Mouse (Mus musculus) midbrain, embryonic 12.5 days (tissue): ENCODE results near the gene Dnal1. TPM values are rescaled to one million over a fixed set of nuclear protein-coding genes. Genes with fewer than 3 reads are reported as not detected.

Experiments
- ATAC-seq: fragments of 200-750 bp; cut with Nextera tagmentation; 2 replicates; pipeline ENCODE4 v1.8.0; 2017; ENCODE audit warnings: low read depth, moderate TSS enrichment, moderate library complexity; ENCODE audit not compliant: low FRiP score
- H3K27ac ChIP-seq: fragments of 300-500 bp; sonication (generic); replicated peaks from 2 replicates; pipeline ENCODE4 v1.5.1; 2016; ENCODE audit warnings: mild to moderate bottlenecking
- H3K27me3 ChIP-seq: fragments of 300-500 bp; sonication (generic); 2 replicates; pipeline ENCODE4 v1.6.1; 2016; ENCODE audit warnings: mild to moderate bottlenecking
- H3K36me3 ChIP-seq: fragments of 300-500 bp; sonication (generic); 2 replicates; pipeline ENCODE4 v1.6.1; 2016
- H3K4me1 ChIP-seq: fragments of 300-500 bp; sonication (generic); 2 replicates; pipeline ENCODE4 v1.6.1; 2016
- H3K4me2 ChIP-seq: fragments of 300-500 bp; sonication (generic); replicated peaks from 2 replicates; pipeline ENCODE4 v1.6.1; 2016; ENCODE audit warnings: mild to moderate bottlenecking, moderate library complexity
- H3K4me3 ChIP-seq: fragments of 300-500 bp; sonication (generic); 2 replicates; pipeline ENCODE4 v1.5.1; 2016; ENCODE audit warnings: mild to moderate bottlenecking
- H3K9ac ChIP-seq: fragments of 300-500 bp; sonication (generic); replicated peaks from 2 replicates; pipeline ENCODE4 v1.6.1; 2016; ENCODE audit warnings: mild to moderate bottlenecking, moderate library complexity
- H3K9me3 ChIP-seq: fragments of 300-500 bp; sonication (generic); 2 replicates; pipeline ENCODE4 v1.6.1; 2016; ENCODE audit warnings: mild to moderate bottlenecking
- WGBS: fragments of 180-500 bp; shearing (Covaris S2); methylation state at CpG from one replicate; pipeline ENCODE4 v1.1.7; 2016; 5-methylcytosine and 5-hydroxymethylcytosine counted together
- polyA plus RNA-seq: library from polyadenylated mRNA; unstranded; fragments of >200 nt; fragmentation: Nextera tagmentation; extraction: Ambion mirVana; gene quantifications from 2 replicates; pipeline ENCODE4 v1.2.1, GENCODE M21; 2016

The Dnal1 gene
- polyA plus RNA-seq, 1 experiment from 2014 or later, result 7.4 TPM

DNA sequence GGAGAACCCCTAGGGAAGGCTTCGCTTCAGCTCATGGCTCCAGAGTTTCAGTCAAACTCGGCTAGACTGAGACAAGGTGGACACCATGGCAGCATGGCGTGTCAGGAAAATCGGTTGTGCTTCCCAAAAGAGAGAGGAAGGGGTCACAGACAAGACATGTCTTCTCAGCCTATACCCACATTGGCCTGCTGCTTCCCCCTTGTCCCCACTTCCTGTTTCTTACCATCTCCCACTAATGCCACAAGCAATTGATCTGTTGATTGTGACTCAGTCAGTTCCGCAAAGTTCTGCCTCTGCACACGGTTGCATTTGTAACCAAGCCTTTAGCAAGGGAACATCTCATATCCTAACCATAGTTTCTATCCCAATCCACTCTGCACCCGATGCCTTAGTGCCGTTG lies 15.8 kb downstream of the Dnal1 start:
- no peak overlapping the region for H3K4me2 ChIP-seq
- H3K27ac ChIP-seq, result no peak overlapping the region
- H3K4me3 ChIP-seq, result no peak overlapping the region
- 90% methylated on average over 7 of the region's 8 CpGs for WGBS
- H3K9me3 ChIP-seq, result no peaks in the 10 kb centered on the region
- no peak overlapping the region for H3K9ac ChIP-seq
- ATAC-seq, result no peak
- H3K4me1 ChIP-seq, result no peaks in the 10 kb centered on the region
- peaks cover 42% of the 10 kb centered on the region for H3K36me3 ChIP-seq
- no peaks in the 10 kb centered on the region for H3K27me3 ChIP-seq

DNA sequence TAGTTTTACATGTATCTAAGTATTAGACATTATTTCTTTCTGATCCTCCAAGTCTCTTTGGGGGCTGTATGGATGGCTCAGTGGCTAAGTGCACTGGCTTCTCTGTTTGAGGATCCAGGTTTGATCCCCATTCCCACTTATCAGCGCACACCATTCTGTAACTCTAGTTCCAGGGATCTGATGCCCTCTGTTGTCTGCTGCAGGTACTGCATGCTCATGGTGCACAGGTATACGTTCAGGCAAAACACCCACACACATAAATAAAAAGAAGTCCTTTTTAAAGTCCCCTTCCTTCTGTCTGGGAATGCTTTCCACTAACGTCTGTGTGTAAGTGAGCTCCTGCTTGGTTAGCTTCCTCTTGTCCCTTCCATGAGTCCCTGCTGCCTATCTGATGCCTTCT lies 18.1 kb downstream of the Dnal1 start:
- WGBS, result 70% methylated on average over 3 of the region's 3 CpGs
- no peaks in the 10 kb centered on the region for H3K9me3 ChIP-seq
- no peak for ATAC-seq
- no peak overlapping the region for H3K9ac ChIP-seq
- no peak overlapping the region for H3K4me3 ChIP-seq
- H3K27ac ChIP-seq, result no peak overlapping the region
- no peaks in the 10 kb centered on the region for H3K4me1 ChIP-seq
- H3K36me3 ChIP-seq, result peaks cover 52% of the 10 kb centered on the region
- H3K4me2 ChIP-seq, result no peak overlapping the region
- H3K27me3 ChIP-seq, result no peaks in the 10 kb centered on the region

DNA sequence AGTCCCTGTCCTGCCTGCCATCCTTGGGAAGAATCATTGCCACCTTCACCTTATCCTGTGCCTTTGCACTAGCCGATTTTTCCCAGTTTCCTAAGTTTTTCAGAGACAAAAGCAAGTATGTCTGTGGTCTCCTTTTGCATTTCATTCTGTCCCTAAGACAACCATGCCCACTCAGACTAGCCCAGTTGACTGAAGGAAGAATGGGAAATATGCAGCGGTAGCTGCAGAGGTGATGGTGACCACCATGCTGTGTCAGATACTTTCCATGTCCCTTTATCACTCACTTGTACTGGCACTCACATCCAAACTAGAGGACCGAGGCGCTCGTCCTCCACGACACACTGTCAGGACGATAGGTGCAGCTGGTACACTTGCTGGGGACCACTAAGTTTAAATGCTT lies 23.0 kb downstream of the Dnal1 start:
- Histone ChIP-seq H3K9ac (no peak overlapping the region), H3K36me3 (peaks cover 35% of the 10 kb centered on the region), H3K27me3 (no peaks in the 10 kb centered on the region), H3K4me2 (no peak overlapping the region), H3K4me3 (no peak overlapping the region), H3K4me1 (no peaks in the 10 kb centered on the region), H3K9me3 (no peaks in the 10 kb centered on the region), H3K27ac (no peak overlapping the region)
- ATAC-seq, result no peak
- WGBS, result 90% methylated on average over 7 of the region's 7 CpGs

DNA sequence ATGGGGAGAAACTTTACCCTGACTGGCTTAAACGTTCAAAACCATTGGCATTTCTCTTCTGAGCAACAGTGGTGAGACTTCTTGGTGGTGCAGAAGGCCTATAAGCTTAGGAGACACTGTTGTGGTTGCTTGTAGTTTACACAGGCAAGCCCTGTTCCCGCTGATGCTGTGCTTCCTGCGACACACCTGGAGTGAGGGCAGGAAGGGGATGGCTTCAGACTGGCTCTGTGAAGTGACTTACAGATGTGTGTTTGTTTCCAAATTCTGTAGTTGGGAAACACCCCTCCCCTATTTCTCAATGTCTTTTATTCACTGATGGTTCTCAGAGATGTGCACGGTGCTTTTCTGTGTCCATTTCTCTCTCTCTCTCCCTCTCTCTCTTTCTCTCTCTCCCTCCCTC lies 26.0 kb downstream of the Dnal1 start:
- Histone ChIP-seq H3K27ac (no peak overlapping the region), H3K36me3 (peaks cover 32% of the 10 kb centered on the region), H3K9me3 (no peaks in the 10 kb centered on the region), H3K4me1 (no peaks in the 10 kb centered on the region), H3K9ac (no peak overlapping the region), H3K27me3 (no peaks in the 10 kb centered on the region), H3K4me3 (no peak overlapping the region), H3K4me2 (no peak overlapping the region)
- no peak for ATAC-seq
- 66% methylated on average over 4 of the region's 4 CpGs for whole genome bisulfite sequencing

DNA sequence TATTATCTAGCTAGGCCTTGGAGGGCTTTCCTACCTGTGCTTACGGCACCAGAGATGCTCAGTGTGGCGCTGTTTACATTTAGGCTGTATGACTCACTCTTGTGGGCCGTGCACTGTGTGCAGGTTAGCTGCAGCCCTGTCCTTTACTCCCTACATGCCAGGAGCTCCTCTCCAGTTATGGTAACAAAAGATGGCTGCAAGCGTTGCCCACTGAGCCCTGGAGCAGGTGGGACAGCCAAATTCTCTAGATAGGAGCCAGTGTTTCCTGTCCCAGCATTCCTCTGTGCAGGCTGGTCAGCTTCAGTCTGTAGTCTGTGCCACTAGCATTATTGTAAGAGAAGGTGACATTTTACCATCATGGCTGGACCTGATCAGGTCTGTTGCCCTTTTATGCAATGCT lies 27.1 kb downstream of the Dnal1 start:
- H3K9me3 ChIP-seq, result no peaks in the 10 kb centered on the region
- no peak overlapping the region for H3K4me3 ChIP-seq
- no peak overlapping the region for H3K9ac ChIP-seq
- H3K4me1 ChIP-seq, result no peaks in the 10 kb centered on the region
- 87% methylated on average over 4 of the region's 4 CpGs for WGBS
- peaks cover 23% of the 10 kb centered on the region for H3K36me3 ChIP-seq
- H3K4me2 ChIP-seq, result no peak overlapping the region
- no peaks in the 10 kb centered on the region for H3K27me3 ChIP-seq
- no peak overlapping the region for H3K27ac ChIP-seq
- no peak for ATAC-seq

DNA sequence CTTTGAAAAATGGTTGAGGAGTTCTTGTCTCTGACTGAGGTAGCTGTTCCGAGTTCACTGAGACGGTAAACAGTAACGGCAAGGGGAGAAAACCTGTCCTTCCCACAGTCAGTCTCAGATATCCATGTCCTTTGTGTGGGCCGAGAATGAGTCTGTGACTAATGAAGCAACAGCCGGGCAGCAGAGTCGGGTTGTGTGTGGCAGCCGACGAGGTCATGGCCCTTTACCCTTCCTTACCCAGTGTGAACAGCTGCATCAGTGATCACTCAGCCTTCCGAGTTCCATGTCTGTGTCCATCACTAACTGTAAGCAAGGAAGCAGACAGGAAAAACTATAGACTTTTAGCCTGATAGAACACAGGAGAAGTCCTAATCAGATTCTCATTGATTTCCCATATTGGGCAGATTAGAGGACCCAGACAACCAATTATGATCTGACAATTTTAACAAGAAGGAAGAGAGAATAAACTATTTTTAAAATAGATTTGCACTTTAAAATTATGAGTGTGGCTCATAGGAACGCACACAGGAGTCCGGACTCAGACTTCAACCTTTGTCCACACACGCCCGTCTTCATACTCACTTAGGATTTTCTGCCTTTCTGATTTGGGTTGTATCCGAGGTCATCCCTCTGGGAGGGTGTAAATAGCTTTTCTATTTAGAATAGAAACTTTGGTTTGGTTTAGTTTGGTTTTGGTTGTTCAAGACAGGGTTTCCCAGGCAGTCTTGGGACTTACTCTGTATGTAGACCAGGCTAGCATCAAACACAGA lies 28.3 kb downstream of the Dnal1 start:
- no peak overlapping the region for H3K27ac ChIP-seq
- no peak for ATAC-seq
- peaks cover 16% of the 10 kb centered on the region for H3K36me3 ChIP-seq
- 0 out of 2 replicates have a peak, but pooled peaks cover 11% of the 10 kb centered on the region for H3K4me1 ChIP-seq
- no peak overlapping the region for H3K4me3 ChIP-seq
- WGBS, result 63% methylated on average over 14 of the region's 14 CpGs
- no peaks in the 10 kb centered on the region for H3K9me3 ChIP-seq
- H3K4me2 ChIP-seq, result no peak overlapping the region
- no peak overlapping the region for H3K9ac ChIP-seq
- H3K27me3 ChIP-seq, result no peaks in the 10 kb centered on the region

DNA sequence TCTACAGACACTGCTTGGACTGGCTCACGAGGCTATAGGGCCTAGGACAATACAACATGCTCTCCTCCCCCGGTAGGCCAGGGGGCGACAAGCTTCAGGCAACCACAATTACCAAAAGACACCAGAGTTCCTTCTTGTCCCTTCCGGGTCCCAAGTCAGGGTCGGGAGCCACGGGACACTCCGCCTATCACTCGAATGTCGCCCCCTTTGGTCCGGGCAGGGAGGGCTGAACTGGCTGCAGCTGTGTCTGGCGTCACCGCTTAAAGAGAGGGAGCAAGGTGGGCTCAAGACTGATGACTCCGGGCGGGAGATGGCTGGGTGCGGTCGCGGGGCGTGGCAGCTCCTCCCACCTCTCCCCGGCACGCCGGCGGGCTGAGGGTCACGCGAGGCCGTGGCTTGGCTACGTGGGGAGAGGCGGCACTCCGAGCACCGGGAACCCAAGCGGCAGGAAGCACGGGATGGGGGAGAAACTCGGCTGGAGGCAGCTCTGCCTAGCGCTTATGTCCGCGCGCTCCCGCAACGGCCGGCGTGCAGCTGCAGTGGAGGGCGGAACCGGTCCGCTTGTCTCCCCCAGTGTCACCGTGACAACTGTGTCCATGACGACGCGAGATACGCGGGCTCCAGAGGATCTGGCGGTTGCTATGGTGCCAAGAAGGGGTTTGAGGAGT lies 33.9 kb downstream of the Dnal1 start, which contains the start of gene Pnma1:
Gene Pnma1 (minus strand): TSS at position 536 of the 668 bp plus-strand sequence.
- no peaks in the 10 kb centered on the region for H3K9me3 ChIP-seq
- peaks cover 15% of the 10 kb centered on the region; the same call in 1 of the 2 replicates for H3K36me3 ChIP-seq
- WGBS, result under 1% methylated on average over 50 of the region's 50 CpGs
- H3K9ac ChIP-seq, result peak within 1 kb of the TSS; percentile 63
- peak within 1 kb of the TSS; percentile 51 for H3K4me3 ChIP-seq
- H3K27me3 ChIP-seq, result no peaks in the 10 kb centered on the region
- peak within 1 kb of the TSS; percentile 64 for H3K4me2 ChIP-seq
- H3K4me1 ChIP-seq, result peaks cover 32% of the 10 kb centered on the region
- H3K27ac ChIP-seq, result peak within 1 kb of the TSS; percentile 74
- peak; percentile 94 for ATAC-seq

DNA sequence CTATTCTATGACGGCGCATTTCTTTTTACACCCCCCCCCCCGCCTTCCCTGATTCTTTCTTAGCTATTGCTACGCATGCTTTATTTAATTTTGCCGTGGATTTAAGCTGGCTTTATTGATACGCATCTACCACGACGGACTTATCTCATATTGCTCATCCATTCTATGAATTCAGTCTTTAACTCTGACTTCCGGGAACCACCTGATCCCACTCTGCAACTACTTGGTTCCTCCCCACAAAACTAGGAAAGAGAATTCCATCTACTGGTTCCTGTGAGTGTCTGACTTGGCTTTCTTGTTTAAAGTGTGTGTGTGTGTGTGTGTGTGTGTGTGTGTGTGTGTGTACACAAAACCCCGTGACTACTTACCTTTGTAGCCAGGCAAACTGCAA lies 34.5 kb downstream of the Dnal1 start:
- Histone ChIP-seq H3K27me3 (no peaks in the 10 kb centered on the region), H3K9ac (peak overlapping the region; percentile 63; the same call in 1 of the 2 replicates), H3K27ac (peak overlapping the region; percentile 74), H3K36me3 (peaks cover 20% of the 10 kb centered on the region; the same call in 1 of the 2 replicates), H3K9me3 (no peaks in the 10 kb centered on the region), H3K4me2 (peak overlapping the region; percentile 64), H3K4me3 (peak overlapping the region; percentile 51), H3K4me1 (peaks cover 32% of the 10 kb centered on the region)
- peak; percentile 42; the same call in 1 of the 2 replicates for ATAC-seq
- 7% methylated on average over 10 of the region's 10 CpGs for WGBS

DNA sequence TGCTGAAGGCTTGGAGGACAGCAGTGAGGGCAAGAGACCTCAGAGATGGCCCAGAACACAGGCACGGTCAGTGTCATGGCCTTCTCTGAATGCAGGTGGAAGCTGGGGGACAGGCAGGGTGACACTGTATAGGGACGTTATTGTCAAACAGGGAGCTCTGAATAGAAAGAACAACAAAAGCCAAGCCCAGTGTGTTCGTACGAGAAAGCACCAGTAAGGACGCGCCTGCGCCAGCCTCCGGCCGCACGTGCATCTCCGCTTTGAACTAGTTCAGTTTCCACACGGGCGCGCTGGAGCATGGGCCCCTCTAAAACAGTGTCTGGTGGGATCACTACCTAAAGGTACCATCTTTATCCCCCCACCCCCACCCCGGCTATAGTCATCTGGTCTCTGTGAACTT lies 35.8 kb downstream of the Dnal1 start:
- H3K4me3 ChIP-seq, result no peak overlapping the region

DNA sequence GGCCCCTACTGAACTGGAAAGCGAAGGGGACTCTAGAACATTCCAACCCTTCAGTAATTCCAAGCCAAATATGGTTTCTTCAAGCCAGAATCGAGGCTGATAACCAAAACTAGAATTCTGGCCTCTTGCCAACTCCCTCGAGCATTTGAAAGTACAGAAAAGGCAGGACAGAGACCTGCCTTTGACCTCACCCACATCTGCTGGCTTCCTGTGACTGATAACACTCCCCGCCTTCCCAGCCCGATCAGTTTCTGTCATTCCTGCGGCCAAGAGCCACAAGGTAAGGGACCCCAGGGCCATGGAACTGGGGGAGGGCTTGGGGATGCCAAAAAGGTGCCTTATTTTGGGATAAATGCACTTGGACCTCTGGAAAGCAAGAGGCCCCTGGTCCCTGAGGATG lies 36.8 kb downstream of the Dnal1 start:
- no peaks in the 10 kb centered on the region for H3K9me3 ChIP-seq
- H3K27ac ChIP-seq, result no peak overlapping the region
- no peak overlapping the region for H3K4me3 ChIP-seq
- 84% methylated on average over 6 of the region's 6 CpGs for WGBS
- H3K36me3 ChIP-seq, result peaks cover 38% of the 10 kb centered on the region
- no peaks in the 10 kb centered on the region for H3K27me3 ChIP-seq
- H3K4me1 ChIP-seq, result peaks cover 32% of the 10 kb centered on the region
- no peak overlapping the region for H3K9ac ChIP-seq
- ATAC-seq, result no peak
- no peak overlapping the region for H3K4me2 ChIP-seq

More for the DNA sequence above, 35.8 kb downstream of the Dnal1 start:
- Histone ChIP-seq H3K4me2 (peak overlapping the region; percentile 28), H3K4me1 (peaks cover 32% of the 10 kb centered on the region), H3K9me3 (no peaks in the 10 kb centered on the region), H3K9ac (no peak overlapping the region), H3K36me3 (peaks cover 30% of the 10 kb centered on the region; the same call in 1 of the 2 replicates), H3K27ac (no peak overlapping the region), H3K27me3 (no peaks in the 10 kb centered on the region)
- WGBS, result 62% methylated on average over 15 of the region's 15 CpGs
- no peak for ATAC-seq

DNA sequence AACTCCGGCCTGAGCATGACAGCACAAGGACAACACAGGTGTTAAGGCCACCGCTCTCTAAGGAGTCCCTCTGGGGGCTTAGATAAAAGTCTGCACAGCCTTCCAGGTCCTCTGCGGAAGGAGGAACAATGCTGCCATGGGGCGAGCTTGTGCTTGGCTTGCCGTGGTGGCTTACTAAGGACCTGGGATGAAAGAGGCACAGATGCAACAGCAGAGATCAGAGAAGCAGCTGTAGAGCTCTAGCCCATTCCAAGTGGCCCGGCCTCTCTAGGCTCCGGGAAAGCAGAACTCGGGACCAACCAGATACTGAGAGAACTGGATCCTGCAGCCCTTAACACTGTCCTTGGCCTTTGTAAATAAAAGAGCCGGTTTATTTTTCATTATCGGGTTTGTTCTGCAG lies 37.7 kb downstream of the Dnal1 start:
- 93% methylated on average over 10 of the region's 10 CpGs for WGBS
- no peak overlapping the region for H3K4me3 ChIP-seq
- no peaks in the 10 kb centered on the region for H3K27me3 ChIP-seq
- peaks cover 26% of the 10 kb centered on the region for H3K4me1 ChIP-seq
- H3K4me2 ChIP-seq, result no peak overlapping the region
- H3K27ac ChIP-seq, result no peak overlapping the region
- ATAC-seq, result no peak
- H3K36me3 ChIP-seq, result peaks cover 44% of the 10 kb centered on the region
- H3K9ac ChIP-seq, result no peak overlapping the region
- no peaks in the 10 kb centered on the region for H3K9me3 ChIP-seq
